Mouse (Mus musculus): ENCODE measurements around the gene Tmem54. TPM values are rescaled to one million over a fixed set of nuclear protein-coding genes. Genes with fewer than 3 reads are reported as not detected.

Gene Tmem54
- total RNA-seq, 1 experiment from 2014 or later: not detected

Other genes starting within 250 kb of the Tmem54 start
- 1.2 and 1.4 TPM in 2 replicates for gene Trim62, start 222.0 kb upstream of the Tmem54 start, total RNA-seq (2017)
- gene Azin2, start 143.1 kb upstream of the Tmem54 start, total RNA-seq (2017): 2.8 and 16.9 TPM in 2 replicates
- gene Ak2, start 113.6 kb upstream of the Tmem54 start, total RNA-seq (2017): 129 and 145 TPM in 2 replicates
- 59.5 and 74.9 TPM in 2 replicates for gene Rnf19b, start 47.3 kb upstream of the Tmem54 start, total RNA-seq (2017)
- not detected in 2 replicates for gene Hpca, start 16.5 kb downstream of the Tmem54 start, total RNA-seq (2017)
- 0.25 TPM in 1 of 2 replicates, not detected in the other for gene Fndc5, start 31.5 kb downstream of the Tmem54 start, total RNA-seq (2017)
- 31.1 and 36.7 TPM in 2 replicates for gene S100pbp, start 84.2 kb downstream of the Tmem54 start, total RNA-seq (2017)
- gene Yars, start 84.2 kb downstream of the Tmem54 start, total RNA-seq (2017): 50.7 and 55.0 TPM in 2 replicates
- gene C77080, start 155.9 kb downstream of the Tmem54 start, total RNA-seq (2017): 2.7 and 3.8 TPM in 2 replicates
- 0.05 TPM in 1 of 2 replicates, not detected in the other for gene Sync, start 182.1 kb downstream of the Tmem54 start, total RNA-seq (2017)
- gene Rbbp4, start 229.8 kb downstream of the Tmem54 start, total RNA-seq (2017): 118 and 128 TPM in 2 replicates
- 89.1 and 106 TPM in 2 replicates for gene Zbtb8os, start 230.1 kb downstream of the Tmem54 start, total RNA-seq (2017)

Data from hematopoietic stem cell, adult 5-6 weeks (primary cell).